Mouse (Mus musculus): ENCODE data around the gene Tor1b.
"Not testable (repeated sequence)": the region's sequence is repeated elsewhere in the genome, so short reads cannot be mapped to it uniquely, and the experiment has no call there.

Tor1b gene

GRCm38 (mm10) chr2:30931922-30932321 lies 20.8 kb upstream of the Tor1b start:
- no peak for DNase-seq

- DNase-seq, result no peak
Measured at GRCm38 (mm10) chr2:30933032-30933431, 19.7 kb upstream of the Tor1b start.

- DNase-seq, result peak; percentile 40 to 68
Measured at GRCm38 (mm10) chr2:30933917-30934450, 18.8 kb upstream of the Tor1b start.

- DNase-seq, result no peak
Measured at GRCm38 (mm10) chr2:30936808-30937207, 16.0 kb upstream of the Tor1b start.

- DNase-seq, result no peak
Measured at GRCm38 (mm10) chr2:30937731-30938130, 15.0 kb upstream of the Tor1b start.

- DNase-seq, result no peak
Measured at GRCm38 (mm10) chr2:30938574-30938991, 14.2 kb upstream of the Tor1b start.

- no peak for DNase-seq
Measured at GRCm38 (mm10) chr2:30941586-30941985, 11.2 kb upstream of the Tor1b start.

- not testable (repeated sequence) for DNase-seq
Measured at GRCm38 (mm10) chr2:30942116-30942515, 10.6 kb upstream of the Tor1b start.

- DNase-seq, result peak; percentile 41 to 49
Measured at GRCm38 (mm10) chr2:30942603-30943011, 10.2 kb upstream of the Tor1b start.

GRCm38 (mm10) chr2:30952457-30952823 lies 319 bp upstream of the Tor1b start:
- DNase-seq, result no peak

GRCm38 (mm10) chr2:30954797-30955196 lies 2.0 kb downstream of the Tor1b start:
- DNase-seq, result peak in 1 of 2 experiments; percentile 22

- DNase-seq, result no peak
Measured at GRCm38 (mm10) chr2:30957511-30957910, 4.8 kb downstream of the Tor1b start.

- no peak for DNase-seq
Measured at GRCm38 (mm10) chr2:30958726-30959125, 6.0 kb downstream of the Tor1b start.

GRCm38 (mm10) chr2:30959856-30960255 lies 7.1 kb downstream of the Tor1b start:
- no peak for DNase-seq

- DNase-seq, result no peak
Measured at GRCm38 (mm10) chr2:30962570-30963254, 10.0 kb downstream of the Tor1b start.

- no peak for DNase-seq
Measured at GRCm38 (mm10) chr2:30965627-30966026, 12.9 kb downstream of the Tor1b start.

- no peak for DNase-seq
Measured at GRCm38 (mm10) chr2:30966826-30967225, 14.1 kb downstream of the Tor1b start.

- peak; percentile 79 to 86 for DNase-seq
Measured at GRCm38 (mm10) chr2:30967352-30968327, 14.9 kb downstream of the Tor1b start, which contains the start of gene Tor1a. Tor1a (minus strand) TSS chr2:30967933.

GRCm38 (mm10) chr2:30981790-30982513 lies 29.2 kb downstream of the Tor1b start, which contains the start of the genes BC005624 and Usp20:
BC005624 (minus strand) TSS chr2:30982201.
Usp20 (plus strand) TSS chr2:30982279.
- peak; percentile 98 to 100 for DNase-seq

- DNase-seq, result no peak
Measured at GRCm38 (mm10) chr2:30983024-30983423, 30.3 kb downstream of the Tor1b start.

- DNase-seq, result peak in 1 of 2 experiments; percentile 23
Measured at GRCm38 (mm10) chr2:30985111-30986020, 32.6 kb downstream of the Tor1b start.

Measured in spleen, adult 18-20 months (tissue).